Mouse (Mus musculus): ENCODE measurements around the gene Cyp1a2.
"Not testable (repeated sequence)": the region's sequence is repeated elsewhere in the genome, so short reads cannot be mapped to it uniquely, and the experiment has no call there.

The Cyp1a2 gene

DNA sequence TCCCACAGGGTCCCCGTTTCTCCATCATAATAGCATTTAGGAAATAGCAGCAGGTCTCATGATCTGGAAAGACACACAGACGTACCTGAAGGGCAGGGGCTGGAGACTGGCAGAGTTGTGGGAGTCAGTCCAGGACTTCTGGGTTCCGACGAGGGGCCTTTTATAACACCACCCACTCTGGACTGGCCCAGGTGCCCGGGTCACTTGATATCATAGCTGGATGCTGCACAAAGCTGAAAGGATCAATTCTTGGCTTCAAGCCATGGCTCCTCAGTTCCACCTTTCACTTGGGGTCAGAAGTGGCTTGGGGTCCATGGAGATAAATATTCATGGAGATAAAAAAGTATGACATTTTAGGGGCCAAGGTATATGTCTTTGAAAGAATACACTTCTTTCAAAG lies at the start of gene Cyp1a2:
Gene Cyp1a2 (minus strand): TSS at position 184 of the 400 bp plus-strand sequence.
- DNase-seq (ENCODE audit: low read depth, low spot score): no peak

DNA sequence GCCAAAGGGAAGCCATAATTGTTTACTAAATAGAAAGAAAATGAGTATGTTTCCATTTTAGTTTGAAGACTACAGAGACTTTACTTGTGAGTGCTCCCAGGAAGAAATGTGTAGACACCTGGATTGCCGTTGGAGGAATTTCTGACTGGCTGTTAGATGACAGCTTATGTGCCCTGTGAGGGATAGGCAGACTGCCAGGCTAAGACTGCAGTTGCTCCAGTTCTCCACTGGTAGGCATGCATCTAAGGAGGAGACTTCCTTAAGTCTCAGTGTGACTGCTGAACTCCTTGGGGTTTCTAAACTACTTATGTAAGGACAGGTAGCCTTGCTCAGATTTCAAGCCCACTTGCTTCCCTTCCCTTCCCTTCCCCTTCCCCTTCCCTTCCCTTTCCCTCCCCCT lies 44.8 kb upstream of the Cyp1a2 start:
- DNase-seq (ENCODE audit: low read depth, low spot score): peak; percentile 48

DNA sequence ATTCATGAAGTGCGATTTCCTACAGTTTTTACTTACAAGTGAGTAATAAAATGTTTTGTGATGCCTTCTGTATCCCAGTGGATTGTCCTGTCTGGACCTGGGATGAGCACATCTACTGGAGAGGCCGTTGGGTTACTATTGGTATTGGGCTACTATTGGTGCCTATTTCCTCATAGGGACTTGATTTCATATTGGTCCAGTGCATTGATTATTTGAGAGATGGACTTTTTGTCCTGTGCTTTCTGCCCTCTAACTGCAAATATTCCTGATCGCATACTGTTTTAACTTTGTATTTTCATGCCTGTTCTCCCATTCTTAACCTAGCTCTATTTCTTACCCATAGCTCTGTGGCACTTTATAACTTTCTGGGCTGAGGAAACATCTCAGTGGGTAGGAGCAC lies 41.2 kb upstream of the Cyp1a2 start:
- no peak for DNase-seq (ENCODE audit: low read depth, low spot score)

DNA sequence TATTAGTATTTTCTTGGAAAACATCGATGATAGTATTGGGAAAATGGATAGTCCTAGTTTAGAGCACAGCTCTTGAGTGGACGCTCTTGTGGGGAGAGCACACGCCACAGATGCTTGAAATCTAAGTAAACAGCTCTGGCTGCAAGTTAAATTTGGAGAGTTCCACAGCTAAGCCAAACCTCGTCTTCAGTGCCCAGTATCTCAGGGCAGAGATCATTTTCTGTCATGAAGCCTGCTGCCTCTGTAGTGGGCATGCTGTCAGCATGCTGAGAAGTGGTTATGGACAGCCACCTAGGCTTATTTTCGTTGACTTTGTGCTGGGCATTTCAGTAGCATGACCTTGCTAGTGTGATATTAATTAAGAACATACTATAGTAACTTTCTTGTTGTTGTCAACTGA lies 40.3 kb upstream of the Cyp1a2 start:
- no peak for DNase-seq (ENCODE audit: low read depth, low spot score)

DNA sequence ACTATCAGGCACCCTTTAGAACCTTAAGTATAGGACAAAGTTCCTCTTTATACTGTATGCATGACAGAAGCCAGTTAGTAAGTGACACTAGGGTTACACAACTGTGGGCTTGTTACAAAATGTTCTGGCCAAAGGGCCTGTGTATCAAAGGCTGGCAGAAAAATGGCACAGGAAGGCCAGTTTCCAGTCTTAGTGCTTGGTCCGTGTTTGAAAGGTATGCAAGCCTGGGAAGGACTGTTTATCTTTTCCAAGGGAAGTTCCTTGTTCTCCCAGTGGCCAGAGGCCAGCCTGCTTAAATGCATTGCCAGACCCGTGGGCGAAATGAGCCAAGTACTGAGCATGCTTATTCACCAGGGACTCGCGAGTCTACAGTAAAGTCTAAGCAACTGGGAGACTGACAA lies 39.8 kb upstream of the Cyp1a2 start:
- peak; percentile 33 for DNase-seq (ENCODE audit: low read depth, low spot score)

DNA sequence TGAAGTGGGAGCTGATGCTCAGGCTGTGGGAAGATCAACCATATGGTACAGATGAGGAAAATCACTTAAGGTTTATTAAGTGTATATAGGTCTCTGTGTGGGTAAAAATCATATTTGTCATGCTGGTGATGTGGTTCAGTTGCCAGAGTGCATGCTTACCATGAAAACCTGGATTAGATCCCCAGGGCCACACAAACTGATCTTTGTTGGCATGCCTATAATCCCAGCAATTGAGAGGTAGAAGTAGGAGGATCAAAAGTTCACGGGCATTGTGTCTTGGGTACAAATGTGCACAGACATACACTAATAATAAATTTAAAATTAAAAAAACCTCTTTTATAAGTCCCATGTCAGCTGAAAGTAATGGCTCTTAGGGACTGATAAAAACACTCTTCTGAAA lies 38.9 kb upstream of the Cyp1a2 start:
- DNase-seq (ENCODE audit: low read depth, low spot score): no peak

DNA sequence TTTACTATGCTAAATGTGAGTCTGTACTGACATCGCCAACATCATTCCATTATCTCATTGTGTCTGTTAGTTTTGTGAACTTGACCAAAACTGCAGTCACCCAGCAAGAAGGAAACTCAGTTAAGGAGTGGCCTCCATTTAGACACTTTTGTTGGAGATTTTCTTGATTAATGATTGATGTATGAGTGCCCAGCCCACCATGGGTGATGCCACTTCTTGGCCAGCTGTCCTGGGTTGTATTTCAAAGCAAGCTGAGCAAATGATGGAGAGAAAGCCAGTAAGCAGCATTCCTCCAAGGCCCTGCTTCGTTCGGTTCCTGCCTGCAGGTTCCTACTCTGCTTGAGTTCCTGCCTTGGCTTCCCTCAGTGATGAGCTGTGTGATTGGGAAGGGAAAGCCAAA lies 37.2 kb upstream of the Cyp1a2 start:
- no peak for DNase-seq (ENCODE audit: low read depth, low spot score)

DNA sequence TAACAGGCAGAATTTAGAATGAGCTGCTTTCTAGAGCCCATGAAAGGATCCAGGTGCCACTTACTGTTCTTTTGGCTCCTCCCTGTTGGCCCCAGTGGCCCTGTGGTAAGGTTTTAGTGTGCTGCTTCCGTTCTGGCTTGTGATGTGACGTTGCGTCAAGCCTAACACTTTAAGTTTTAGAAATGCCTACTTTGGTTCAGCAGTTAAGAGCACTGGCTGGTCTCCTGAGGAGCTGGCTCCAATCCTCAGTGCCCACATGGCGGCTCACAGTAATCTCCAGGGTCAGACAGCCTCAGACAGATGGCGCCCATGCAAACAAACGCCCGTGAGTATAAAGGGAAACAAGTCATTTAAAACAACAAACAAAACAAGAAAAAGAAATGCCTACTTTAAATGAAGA lies 34.9 kb upstream of the Cyp1a2 start:
- DNase-seq (ENCODE audit: low read depth, low spot score): no peak

DNA sequence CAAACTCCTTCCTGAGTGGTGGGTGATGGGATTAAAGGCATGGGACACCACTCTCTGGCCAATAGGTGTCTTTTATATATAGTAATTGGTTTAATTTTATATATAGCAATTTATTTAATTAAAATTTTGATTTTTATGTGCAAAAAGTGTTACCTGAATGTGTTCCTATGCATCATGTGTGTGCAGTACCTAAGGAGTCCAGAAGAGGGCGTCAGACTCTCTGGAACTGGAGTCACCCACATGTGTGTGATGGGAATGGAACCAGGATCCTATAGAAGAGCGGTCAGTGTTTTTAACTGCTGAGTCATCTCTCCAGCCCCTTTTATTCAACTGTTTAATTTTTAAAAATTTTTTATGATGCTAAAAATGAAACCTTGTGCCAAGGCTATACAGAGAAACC lies 28.7 kb upstream of the Cyp1a2 start:
- peak; percentile 20 for DNase-seq (ENCODE audit: low read depth, low spot score)

DNA sequence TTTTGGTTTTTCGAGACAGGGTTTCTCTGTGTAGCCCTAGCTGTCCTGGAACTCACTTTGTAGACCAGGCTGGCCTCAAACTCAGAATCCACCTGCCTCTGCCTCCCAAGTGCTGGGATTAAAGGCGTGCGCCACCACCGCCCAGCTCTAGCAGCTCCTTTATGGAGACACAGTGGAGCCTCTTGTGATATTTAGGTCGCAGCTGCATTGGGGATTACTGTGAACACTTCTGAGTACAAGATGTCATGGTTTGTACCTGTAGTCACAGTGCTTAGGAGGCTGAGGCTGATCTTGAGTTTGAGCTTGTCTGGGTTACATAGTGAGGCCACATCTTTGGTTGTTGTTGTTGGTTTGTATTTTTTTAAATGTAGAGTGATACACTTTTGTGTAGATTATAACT lies 26.7 kb upstream of the Cyp1a2 start:
- not testable (repeated sequence) for DNase-seq (ENCODE audit: low read depth, low spot score)

DNA sequence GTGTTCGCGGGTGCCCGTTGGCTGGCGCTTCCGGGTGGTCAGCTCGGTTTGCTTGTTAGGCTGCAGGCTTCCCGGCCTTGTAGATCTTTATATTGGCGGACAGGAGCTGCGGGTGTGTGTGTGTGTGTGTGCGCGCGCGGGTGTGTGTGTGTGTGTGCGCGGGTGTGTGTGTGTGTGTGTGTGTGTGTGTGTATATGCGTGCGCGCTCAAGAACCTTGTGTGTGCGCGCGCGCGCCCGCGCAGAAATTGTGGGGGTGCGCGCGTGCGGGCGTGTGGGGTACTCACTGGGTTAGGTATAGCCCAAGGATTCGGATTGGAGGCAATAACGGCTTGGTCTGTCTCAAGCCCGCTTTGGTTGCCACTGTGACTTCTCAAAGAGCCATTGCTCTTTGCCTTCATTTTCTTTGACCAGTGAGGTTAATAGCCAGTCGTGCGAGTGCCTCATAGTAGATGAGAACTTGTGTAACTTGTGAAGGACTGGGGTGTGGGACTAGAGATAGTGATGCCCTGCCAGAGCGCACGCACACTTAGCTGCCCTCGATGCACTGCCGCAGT lies 25.3 kb upstream of the Cyp1a2 start:
- peak; percentile 31 for DNase-seq (ENCODE audit: low read depth, low spot score)

DNA sequence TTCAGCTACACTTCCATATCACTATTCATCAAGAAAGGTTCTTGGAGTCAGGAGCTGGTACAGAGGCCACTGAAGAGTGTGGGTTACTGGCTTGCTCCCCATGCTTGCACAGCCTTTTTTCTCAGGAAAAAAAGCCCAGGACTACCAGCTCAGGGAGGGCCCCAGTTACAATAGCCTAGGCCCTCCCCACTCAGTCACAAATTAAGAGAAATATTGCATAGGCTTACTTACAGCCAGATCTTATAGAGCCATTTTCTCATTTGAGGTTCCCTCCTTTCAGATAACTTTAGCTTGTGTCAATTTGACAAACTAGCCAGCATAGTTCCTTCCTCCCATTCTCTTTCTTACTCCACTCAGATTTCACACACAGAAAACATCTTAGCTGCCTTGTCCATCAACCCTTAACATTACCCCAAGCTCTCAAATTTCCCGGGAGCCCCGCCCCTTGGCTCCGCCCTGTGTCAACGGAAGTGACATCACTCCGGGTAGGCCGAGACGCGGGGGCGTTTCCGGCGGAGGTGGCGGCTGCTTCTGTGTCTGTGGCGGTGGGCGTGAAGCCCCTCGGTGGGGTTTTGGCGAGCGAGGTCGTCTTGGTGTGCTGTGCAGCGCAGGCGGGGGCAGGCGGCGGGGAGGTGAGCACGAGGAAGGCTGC lies 24.7 kb upstream of the Cyp1a2 start, which contains the start of gene Edc3:
Gene Edc3 (plus strand): TSS at position 473 of the 652 bp plus-strand sequence.
- DNase-seq (ENCODE audit: low read depth, low spot score): peak; percentile 91

DNA sequence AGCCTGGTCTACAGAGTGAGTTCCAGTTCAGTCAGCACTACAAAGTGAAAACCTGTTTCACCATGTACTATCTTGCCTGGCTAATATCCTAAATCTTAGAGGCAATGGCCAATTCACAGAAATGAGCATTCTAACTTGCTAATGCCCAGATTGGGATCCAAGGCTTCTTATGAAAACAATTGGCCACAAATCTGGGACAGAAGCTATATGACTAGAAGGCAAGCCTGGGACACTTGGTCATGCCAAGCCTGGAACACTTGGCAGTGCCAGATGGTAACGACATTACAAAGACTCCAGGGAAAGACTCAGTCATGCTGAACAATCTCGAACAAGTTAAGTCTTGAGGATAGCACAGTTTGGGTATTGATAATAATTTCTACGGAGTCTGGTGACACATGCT lies 23.0 kb upstream of the Cyp1a2 start:
- no peak for DNase-seq (ENCODE audit: low read depth, low spot score)

DNA sequence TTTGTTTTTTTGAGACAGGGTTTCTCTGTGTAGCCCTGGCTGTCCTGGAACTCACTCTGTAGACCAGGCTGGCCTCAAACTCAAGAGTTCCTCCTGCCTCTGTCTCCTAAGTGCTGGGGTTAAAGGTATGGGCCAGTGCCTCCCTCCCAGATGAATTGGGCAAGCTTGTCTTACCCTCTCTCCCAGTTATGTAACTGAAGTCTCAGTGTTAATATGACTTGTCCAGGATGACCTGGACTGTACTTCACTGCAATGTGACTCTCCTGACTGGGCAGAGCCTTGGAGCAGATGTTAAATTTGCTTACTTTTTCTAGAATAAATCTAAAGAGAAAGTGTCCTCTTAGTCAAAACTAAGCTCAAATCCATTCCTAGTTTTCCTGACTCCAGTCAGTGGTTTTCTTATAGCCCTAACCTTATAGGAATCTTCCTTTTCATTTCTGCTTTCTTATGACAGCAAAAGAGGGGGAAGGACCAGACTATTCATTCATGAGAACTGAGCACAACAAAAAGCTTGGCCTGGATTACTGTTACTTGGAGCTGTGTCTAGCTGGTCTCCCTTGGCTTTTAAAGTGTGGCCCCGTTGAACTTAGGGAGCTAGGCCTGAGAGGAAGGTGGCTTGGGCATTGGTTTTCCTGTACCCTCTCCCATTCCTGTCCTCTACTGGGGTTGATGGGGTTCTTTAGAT lies 15.1 kb upstream of the Cyp1a2 start:
- DNase-seq (ENCODE audit: low read depth, low spot score): peak; percentile 15

DNA sequence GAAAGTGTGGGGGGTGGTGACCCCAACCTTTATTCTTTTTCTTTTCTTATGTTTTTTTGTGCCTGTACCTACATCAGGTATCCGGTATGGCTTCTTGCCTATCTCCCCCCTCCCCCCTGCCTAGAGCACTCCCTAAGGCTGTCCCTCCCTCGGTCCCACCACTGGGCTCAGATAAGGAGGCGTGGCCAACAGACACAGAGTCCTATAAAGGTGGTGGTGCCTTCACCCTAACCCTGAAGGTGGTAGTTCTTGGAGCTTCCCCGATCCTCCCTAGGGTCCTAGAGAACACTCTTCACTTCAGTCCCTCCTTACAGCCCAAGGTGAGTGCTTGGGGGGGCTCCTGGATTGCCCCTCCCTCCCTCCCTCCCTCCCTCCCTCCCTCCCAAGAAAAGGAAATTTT lies 13.9 kb upstream of the Cyp1a2 start:
- no peak for DNase-seq (ENCODE audit: low read depth, low spot score)

DNA sequence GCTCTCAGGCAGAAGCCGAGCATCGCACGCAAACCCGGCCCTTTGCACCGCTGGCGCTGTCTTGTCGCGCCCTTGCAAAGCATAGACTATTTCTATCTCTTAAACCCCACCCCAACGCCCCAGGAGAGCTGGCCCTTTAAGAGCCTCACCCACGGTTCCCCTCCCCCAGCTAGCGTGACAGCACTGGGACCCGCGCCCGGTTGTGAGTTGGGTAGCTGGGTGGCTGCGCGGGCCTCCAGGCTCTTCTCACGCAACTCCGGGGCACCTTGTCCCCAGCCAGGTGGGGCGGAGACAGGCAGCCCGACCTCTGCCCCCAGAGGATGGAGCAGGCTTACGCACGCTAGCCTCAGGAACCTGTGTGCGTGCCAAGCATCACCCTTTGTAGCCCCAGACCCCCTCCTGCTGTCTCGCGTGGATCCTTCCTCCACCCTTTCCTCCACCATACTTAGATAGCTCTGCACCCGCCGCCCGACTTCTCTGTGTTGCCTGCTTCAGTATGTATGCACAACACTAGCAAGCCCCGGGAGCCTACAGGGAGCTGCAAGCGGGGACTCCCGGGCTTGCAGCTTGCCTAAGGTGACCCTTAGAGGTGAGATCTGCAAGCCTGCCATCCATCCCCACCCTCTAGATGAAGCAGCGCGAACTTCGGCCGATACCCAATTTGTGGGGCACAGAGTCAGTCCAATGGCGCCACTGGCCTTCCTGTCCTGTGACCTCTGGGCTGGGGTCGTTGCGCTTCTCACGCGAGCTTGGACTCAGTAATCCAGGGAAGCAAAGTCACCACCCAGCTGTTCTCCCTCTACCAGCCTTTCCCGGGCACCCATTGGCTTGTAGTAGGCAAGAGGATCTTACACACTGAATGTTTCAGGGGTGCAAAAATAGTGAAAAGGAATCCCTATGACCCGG lies 13.1 kb upstream of the Cyp1a2 start:
- no peak for DNase-seq (ENCODE audit: low read depth, low spot score)

DNA sequence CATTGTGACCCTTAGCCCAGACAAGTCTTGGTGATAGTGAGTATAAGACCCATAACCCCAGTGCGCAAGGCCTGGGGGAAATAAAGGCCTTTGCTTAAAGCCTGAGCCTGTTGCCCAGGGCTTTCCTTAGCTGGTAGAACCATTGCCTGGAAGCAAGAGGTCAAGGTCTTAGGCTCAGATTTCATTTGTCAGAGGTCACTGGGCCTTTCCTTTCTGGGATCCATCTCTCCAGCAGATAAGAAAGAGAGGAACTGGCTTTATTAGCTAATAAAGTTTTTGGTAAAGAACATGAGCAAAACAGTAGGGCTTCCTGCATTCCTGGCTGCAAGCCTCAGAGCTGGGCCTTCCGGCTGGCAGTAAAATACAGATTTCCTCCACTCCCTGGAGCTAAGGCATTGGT lies 10.6 kb upstream of the Cyp1a2 start:
- DNase-seq (ENCODE audit: low read depth, low spot score): no peak

DNA sequence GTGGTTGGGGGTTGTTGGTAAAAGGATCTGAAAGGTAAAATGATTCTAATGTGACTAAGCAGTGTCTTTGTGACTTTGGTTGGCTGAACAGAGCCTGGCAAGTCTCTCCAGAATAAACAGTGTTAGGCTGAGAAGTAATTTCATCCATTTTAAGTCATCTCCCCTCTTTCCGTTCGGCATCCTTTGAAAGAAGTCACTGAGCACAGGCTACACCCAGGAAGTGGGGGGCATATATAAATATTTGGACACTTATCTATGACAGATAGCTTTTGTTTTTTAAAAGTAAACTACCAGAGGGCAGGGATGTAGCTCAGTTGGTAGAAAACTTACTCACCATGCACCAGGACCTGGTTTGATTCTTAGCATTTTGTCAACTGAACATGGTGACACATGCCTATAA lies 5.1 kb upstream of the Cyp1a2 start:
- no peak for DNase-seq (ENCODE audit: low read depth, low spot score)

DNA sequence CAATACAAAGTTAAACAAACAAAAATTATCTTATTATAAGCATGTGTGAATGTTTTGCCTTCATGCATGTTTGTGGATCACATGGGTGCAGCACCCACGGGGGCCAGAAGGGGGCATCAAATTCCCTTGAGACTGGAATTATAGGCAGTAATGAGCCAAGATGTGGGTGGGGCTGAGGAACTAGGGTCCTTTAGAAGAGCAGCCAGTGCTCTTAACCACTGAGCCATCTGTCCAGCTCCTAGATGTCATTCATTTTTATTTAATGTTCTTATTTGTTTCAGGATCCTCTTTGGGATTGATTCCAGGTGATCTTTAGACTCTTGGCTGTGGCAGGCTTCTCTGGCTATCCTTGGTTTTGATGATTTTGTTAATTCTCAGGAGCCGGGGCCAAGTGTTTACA lies 4.7 kb upstream of the Cyp1a2 start:
- peak; percentile 13 for DNase-seq (ENCODE audit: low read depth, low spot score)

DNA sequence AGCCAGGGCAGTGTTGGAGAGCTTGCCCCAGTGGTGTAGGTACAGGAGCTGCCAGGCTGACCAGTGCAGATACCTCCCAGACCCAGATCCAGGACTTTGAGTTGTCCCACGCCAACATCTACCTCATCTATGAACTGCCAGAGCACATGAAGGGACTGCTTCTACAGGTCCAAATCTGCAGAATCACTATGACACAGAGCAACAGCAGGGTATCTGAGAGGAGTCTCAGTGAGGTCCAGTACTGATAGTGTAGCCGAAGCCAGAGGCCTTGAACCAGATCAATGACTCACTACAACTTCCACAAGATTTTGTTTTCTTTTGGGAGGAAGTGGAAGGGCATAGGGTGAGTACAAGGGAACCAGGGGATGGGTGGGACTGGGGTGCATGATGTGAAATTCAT lies 4.2 kb upstream of the Cyp1a2 start, which contains the start of gene Cyp1a1:
Gene Cyp1a1 (plus strand): TSS at position 178 of the 400 bp plus-strand sequence.
- DNase-seq (ENCODE audit: low read depth, low spot score): no peak

DNA sequence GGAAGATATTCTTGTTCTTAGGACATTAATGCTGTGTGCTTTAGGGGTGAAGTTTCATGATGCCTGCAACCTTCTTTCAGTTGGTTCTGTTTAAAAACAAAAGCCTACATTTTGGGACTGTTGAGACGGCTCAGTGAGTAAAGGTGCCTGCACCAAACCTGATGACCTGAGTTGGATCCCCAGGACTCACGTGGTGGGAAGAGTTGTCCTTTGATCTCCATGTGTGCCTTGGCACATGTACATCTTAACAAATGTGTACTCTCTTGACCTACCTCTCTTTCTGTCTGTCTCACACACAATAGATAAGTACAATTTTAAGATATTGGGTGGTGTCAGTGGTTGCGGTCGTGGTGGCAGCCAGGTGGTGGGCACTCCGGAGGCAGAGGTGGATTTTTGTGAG lies 2.5 kb upstream of the Cyp1a2 start:
- DNase-seq (ENCODE audit: low read depth, low spot score): no peak

DNA sequence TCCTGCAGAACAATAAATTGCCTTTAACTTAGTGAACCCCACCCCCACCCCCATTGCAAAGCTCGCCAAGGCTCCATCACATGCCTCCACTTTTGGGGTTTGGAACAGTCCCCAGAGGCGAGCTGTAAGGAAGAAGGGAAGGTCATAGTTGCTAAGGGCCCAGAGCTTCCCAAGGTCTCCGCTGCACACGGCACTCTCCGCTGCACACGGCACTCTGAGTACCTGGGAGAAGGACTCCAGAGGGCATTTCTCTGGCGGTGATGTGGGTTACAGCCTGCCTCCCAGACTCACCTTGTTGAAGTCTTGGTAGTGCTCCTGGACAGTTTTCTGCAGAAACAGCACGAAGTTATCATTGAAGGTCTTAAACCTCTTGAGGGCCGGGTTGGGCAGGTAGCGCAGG lies 2.1 kb downstream of the Cyp1a2 start:
- no peak for DNase-seq (ENCODE audit: low read depth, low spot score)

Data from 3T3-L1 (cell line).